Mouse (Mus musculus) hindbrain, embryonic 15.5 days (tissue): ENCODE data around the gene Trp53tg5. TPM values are rescaled to one million over a fixed set of nuclear protein-coding genes. Genes with fewer than 3 reads are reported as not detected.

Experiments used
- ATAC-seq: fragments of 200-750 bp; cut with Nextera tagmentation; 2 replicates; pipeline ENCODE4 v1.8.0; 2017; ENCODE audit warnings: low read depth, moderate number of reproducible peaks, moderate TSS enrichment; ENCODE audit not compliant: low FRiP score
- H3K27ac ChIP-seq: fragments of 300-500 bp; sonication (generic); replicated peaks from 2 replicates; pipeline ENCODE4 v1.5.1; 2015; ENCODE audit warnings: mild to moderate bottlenecking, inconsistent platforms
- H3K27me3 ChIP-seq: fragments of 300-500 bp; sonication (generic); 2 replicates; pipeline ENCODE4 v1.6.1; 2015; ENCODE audit warnings: control low read depth, inconsistent platforms
- H3K36me3 ChIP-seq: fragments of 300-500 bp; sonication (generic); 2 replicates; pipeline ENCODE4 v1.6.1; 2015; ENCODE audit warnings: control low read depth, inconsistent platforms
- H3K4me1 ChIP-seq: fragments of 300-500 bp; sonication (generic); replicated peaks from 2 replicates; pipeline ENCODE4 v1.6.1; 2015; ENCODE audit warnings: control low read depth, inconsistent platforms
- H3K4me2 ChIP-seq: fragments of 300-500 bp; sonication (generic); 2 replicates; pipeline ENCODE4 v1.6.1; 2015; ENCODE audit warnings: moderate library complexity, mild to moderate bottlenecking, inconsistent platforms
- H3K4me3 ChIP-seq: fragments of 300-500 bp; sonication (generic); 2 replicates; pipeline ENCODE4 v1.5.1; 2015; ENCODE audit warnings: mild to moderate bottlenecking, inconsistent platforms
- H3K9ac ChIP-seq: fragments of 300-500 bp; sonication (generic); 2 replicates; pipeline ENCODE4 v1.6.1; 2015; ENCODE audit warnings: inconsistent platforms
- H3K9me3 ChIP-seq: fragments of 300-500 bp; sonication (generic); 2 replicates; pipeline ENCODE4 v1.6.1; 2016; ENCODE audit warnings: control low read depth, inconsistent platforms
- WGBS: fragments of 180-500 bp; shearing (Covaris S2); methylation state at CpG from one replicate; pipeline ENCODE4 v1.1.7; 2015; 5-methylcytosine and 5-hydroxymethylcytosine counted together
- polyA plus RNA-seq: library from polyadenylated mRNA; unstranded; fragments of >200 nt; fragmentation: Nextera tagmentation; extraction: Ambion mirVana; gene quantifications from 2 replicates; pipeline ENCODE4 v1.2.1, GENCODE M21; 2015

Gene Trp53tg5
- polyA plus RNA-seq, 1 experiment from 2014 or later: not detected

DNA sequence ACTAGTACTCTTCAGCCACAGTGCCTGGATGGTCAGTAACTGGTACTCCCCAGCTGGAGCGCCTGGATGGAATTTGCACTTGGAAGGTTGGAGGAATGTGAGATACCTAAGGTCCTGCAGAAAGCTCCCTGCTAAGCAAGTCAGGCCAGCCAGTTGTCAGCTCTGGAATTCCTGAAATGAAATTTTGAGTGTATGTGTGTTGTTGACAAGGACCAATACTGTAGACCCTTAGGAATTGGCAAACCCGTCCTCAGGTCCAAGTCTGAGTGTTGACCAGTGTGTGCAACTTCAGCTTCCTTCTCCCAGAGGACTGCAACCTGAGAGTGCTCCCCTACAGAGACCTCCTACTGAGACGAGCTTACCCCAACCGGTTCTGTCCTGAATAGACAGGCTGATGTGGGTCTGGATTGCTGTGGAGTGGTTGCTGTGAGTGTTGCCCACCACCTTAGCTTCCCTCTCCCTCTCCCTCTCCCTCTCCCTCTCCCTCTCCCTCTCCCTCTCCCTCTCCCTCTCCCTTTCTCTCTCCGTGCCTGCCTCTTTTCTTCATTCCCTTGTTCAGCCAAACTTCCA is 37.2 kb upstream of the Trp53tg5 start:
- no peaks in the 10 kb centered on the region for H3K27me3 ChIP-seq
- no peak overlapping the region for H3K27ac ChIP-seq
- H3K36me3 ChIP-seq: peaks cover 2% of the 10 kb centered on the region; the same call in 1 of the 2 replicates
- no peaks in the 10 kb centered on the region for H3K9me3 ChIP-seq
- no peak overlapping the region for H3K9ac ChIP-seq
- H3K4me2 ChIP-seq: no peak overlapping the region
- 49% methylated on average over 5 of the region's 5 CpGs for WGBS
- ATAC-seq: no peak
- H3K4me3 ChIP-seq: no peak overlapping the region
- no peaks in the 10 kb centered on the region for H3K4me1 ChIP-seq

DNA sequence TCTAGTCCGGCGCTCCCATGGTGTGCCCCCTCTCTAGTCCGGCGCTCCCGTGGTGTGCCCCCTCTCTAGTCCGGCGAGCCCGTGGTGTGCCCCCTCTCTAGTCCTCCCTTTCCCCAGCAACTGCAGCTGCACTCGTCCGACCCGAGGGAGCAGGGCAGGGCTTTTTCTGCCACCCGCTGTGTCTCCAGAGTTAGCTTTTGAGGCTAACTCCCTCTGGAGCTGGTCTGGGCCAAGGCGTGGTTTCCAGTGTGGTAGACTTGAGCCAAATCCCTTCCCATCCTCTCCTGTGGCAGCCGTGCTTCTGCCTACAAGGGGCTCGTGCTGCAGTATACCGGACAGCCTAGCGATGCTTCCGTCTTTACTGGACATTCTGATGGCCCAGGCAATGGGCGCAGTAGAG is 34.3 kb upstream of the Trp53tg5 start:
- 86% methylated on average over 19 of the region's 19 CpGs for WGBS
- Histone ChIP-seq H3K9ac (no peak overlapping the region), H3K4me2 (no peak overlapping the region), H3K4me3 (no peak overlapping the region), H3K36me3 (peaks cover 31% of the 10 kb centered on the region), H3K9me3 (peaks cover 7% of the 10 kb centered on the region; the same call in 1 of the 2 replicates), H3K27me3 (no peaks in the 10 kb centered on the region), H3K27ac (no peak overlapping the region), H3K4me1 (no peaks in the 10 kb centered on the region)
- ATAC-seq: no peak

DNA sequence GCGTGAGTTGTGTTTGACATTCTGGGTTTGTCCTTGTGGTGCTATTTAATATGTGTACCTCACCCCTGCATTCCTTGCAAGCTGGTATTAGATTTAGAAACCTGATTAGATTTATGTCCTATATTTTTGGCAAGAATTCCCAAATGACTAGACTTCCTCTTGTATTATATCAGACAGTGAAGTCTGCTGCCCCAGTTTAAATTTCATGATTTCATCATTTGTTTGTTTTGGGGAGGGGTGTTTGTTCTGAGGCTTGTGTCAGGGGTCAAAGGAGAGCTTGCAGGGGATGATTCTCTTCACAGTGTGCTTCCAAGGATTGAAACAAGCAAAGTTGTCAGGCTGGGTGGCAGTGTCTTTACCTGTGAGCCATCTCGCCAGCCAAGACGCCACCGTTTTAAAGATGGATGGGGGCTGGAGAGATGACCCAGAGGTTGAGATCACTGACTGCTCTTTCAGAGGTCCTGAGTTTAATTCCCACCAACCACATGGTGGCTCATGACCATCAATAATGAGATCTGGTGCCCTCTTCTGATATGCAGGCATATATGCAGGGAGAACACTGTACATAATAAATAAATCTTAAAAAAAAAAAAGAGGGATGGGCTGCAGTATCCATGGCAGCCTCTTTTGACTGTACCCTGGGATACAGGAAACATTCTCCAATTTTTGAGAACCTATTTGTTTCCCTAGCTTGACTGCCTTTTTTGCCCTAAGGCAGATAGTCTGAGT is 32.3 kb upstream of the Trp53tg5 start:
- no peak overlapping the region for H3K27ac ChIP-seq
- H3K27me3 ChIP-seq: no peaks in the 10 kb centered on the region
- H3K4me3 ChIP-seq: no peak overlapping the region
- no peaks in the 10 kb centered on the region for H3K4me1 ChIP-seq
- ATAC-seq: no peak
- H3K36me3 ChIP-seq: peaks cover 49% of the 10 kb centered on the region
- peaks cover 7% of the 10 kb centered on the region; the same call in 1 of the 2 replicates for H3K9me3 ChIP-seq
- no peak overlapping the region for H3K4me2 ChIP-seq
- 93% methylated on average over 4 of the region's 4 CpGs for WGBS
- no peak overlapping the region for H3K9ac ChIP-seq

DNA sequence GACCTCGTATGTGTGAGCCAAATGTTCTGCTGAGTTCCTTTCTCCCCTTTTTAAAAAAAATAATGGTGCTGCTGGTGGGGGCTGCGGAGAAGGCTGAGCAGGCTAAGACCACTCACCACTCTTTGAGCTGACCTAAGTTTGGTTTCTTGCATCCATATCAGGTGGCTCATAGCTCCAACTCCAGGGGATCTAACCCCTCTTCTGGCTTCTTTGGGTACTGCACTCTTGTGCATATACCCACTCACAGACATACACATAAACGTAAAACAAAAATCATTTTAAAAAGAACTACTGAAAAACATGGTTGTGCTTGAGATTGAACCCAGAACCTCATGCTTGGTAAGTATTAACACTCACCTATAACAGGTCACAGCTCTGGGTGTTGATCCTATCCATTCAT is 31.4 kb upstream of the Trp53tg5 start:
- ATAC-seq: no peak
- Histone ChIP-seq H3K9ac (no peak overlapping the region), H3K9me3 (peaks cover 7% of the 10 kb centered on the region; the same call in 1 of the 2 replicates), H3K27me3 (no peaks in the 10 kb centered on the region), H3K36me3 (peaks cover 57% of the 10 kb centered on the region), H3K27ac (no peak overlapping the region), H3K4me1 (no peaks in the 10 kb centered on the region), H3K4me3 (no peak overlapping the region), H3K4me2 (no peak overlapping the region)
- WGBS: 96% methylated on average over 3 of the region's 3 CpGs

DNA sequence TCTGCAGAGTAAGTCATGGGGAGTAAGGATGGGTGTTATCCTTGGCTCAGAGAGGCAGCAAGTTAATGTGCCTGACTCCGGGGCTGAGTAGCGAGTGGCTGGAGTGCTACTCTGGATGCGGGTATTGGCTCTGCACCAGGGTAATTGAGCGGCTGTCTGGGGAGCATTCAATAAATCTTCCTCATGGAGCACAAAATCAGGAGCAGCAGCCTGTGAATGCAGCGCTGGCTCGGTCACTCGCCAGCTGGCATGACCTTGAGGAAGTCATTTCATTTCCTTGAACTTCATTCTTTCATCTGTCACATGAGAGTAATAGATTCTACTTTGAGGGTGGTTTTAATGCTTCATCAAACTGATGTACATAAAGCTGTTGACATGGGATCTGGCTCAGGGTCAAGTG is 27.0 kb upstream of the Trp53tg5 start:
- Histone ChIP-seq H3K9ac (no peak overlapping the region), H3K9me3 (peaks cover 7% of the 10 kb centered on the region; the same call in 1 of the 2 replicates), H3K36me3 (peaks cover 55% of the 10 kb centered on the region), H3K4me1 (peaks cover 23% of the 10 kb centered on the region), H3K27ac (no peak overlapping the region), H3K4me3 (no peak overlapping the region), H3K27me3 (no peaks in the 10 kb centered on the region), H3K4me2 (no peak overlapping the region)
- ATAC-seq: 0 out of 2 replicates have a peak, but pooled peaks have one; percentile 9
- 77% methylated on average over 7 of the region's 7 CpGs for WGBS

DNA sequence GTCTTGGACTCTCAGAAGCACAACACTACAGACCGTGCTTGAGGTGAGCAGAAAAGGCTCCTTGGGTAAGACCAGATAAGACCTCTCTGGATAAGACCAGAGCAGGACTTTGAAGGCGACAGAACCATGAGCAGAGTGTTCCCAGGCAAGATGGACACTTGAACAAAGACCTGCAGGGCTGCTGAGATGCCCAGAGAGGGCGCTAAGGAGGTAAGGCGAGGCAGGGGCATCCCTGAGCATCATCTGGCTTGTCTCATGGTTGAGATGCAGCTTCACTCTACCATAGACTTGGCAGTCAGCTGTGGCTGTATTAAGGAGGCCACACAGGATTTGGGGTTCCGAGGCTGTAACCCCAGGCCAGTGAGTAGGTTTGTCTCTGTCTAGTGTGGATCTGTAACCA is 25.8 kb upstream of the Trp53tg5 start:
- Histone ChIP-seq H3K4me2 (no peak overlapping the region), H3K36me3 (peaks cover 43% of the 10 kb centered on the region), H3K9me3 (peaks cover 6% of the 10 kb centered on the region; the same call in 1 of the 2 replicates), H3K9ac (no peak overlapping the region), H3K27me3 (no peaks in the 10 kb centered on the region), H3K27ac (no peak overlapping the region), H3K4me1 (peaks cover 23% of the 10 kb centered on the region), H3K4me3 (no peak overlapping the region)
- no peak for ATAC-seq
- WGBS: 71% methylated on average over 5 of the region's 5 CpGs

DNA sequence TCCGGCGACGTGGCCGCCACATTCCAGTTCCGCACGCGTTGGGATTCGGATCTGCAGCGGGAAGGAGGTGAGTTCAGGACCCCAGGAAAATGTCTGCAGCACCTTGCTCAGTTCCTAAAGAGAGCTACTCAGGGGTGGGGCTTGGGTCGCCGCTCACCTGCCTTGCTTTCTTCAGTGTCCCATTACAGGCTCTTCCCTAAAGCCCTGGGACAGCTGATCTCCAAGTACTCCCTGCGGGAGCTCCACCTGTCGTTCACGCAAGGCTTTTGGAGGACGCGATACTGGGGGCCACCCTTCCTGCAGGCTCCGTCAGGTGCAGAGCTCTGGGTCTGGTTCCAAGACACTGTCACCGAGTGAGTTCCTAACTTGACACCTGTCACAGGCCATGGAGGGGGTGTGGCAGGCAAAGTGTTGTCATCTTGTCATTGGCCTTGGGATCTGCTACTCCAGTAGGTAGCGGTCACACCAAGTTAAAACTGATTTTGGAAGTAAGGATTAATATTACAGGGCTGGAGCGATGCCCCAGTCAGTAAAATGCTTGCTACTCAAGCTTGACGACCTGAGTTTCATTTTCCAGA is 24.3 kb upstream of the Trp53tg5 start:
- H3K9ac ChIP-seq: peak overlapping the region; percentile 68
- peak overlapping the region; percentile 89 for H3K4me2 ChIP-seq
- 7% methylated on average over 21 of the region's 21 CpGs for WGBS
- H3K36me3 ChIP-seq: peaks cover 28% of the 10 kb centered on the region
- ATAC-seq: peak; percentile 67
- H3K27ac ChIP-seq: peak overlapping the region; percentile 82; the same call in 1 of the 2 replicates
- peak overlapping the region; percentile 58 for H3K4me3 ChIP-seq
- no peaks in the 10 kb centered on the region for H3K9me3 ChIP-seq
- H3K27me3 ChIP-seq: no peaks in the 10 kb centered on the region
- peaks cover 23% of the 10 kb centered on the region for H3K4me1 ChIP-seq

DNA sequence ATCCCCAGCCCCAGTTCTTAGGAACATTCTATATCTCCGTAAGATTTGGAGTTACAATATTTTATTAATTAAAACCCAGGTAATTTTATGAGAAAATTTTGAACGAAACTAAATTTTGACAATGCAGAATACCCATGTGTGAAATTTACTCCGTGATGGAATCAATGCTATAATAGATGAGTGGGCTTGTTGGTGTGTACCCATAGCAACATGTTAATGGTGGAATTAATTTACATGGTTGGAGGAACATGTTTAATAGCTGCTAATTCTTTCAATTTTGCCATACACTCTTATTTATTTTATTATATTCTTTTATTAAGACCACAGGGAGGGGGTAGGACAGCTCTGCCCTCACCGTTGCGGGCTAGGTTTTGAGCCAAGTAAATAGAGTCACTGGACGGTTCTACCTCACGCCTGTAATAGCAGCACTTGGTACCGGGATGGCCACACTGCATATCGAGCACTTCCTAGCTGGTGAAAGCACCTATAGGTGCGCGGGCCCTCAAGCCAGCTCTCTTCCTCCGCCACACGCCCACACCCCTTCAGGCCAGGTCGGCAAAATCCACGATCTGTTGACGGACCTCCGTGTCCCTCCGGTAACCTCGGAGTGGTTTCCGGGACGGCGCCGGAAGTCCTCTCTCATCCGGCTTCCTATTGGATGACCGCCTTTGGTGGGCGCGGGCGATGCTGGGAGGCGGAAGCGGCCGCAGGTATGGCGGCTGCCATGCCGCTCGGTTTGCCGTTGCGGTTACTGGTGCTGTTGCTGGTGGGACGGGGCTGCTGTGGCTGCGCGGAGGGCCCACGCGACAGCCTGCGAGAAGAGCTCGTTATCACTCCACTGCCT is 23.5 kb upstream of the Trp53tg5 start, which contains the start of gene Pigt:
Gene Pigt, plus strand, starts transcription at position 674 of the 844 bp plus-strand sequence.
- no peaks in the 10 kb centered on the region for H3K9me3 ChIP-seq
- peak within 1 kb of the TSS; percentile 89 for H3K4me2 ChIP-seq
- H3K9ac ChIP-seq: peak within 1 kb of the TSS; percentile 68
- no peaks in the 10 kb centered on the region for H3K27me3 ChIP-seq
- ATAC-seq: peak; percentile 94
- peak within 1 kb of the TSS; percentile 58 for H3K4me3 ChIP-seq
- H3K36me3 ChIP-seq: peaks cover 21% of the 10 kb centered on the region
- peak within 1 kb of the TSS; percentile 82 for H3K27ac ChIP-seq
- WGBS: 4% methylated on average over 43 of the region's 43 CpGs
- H3K4me1 ChIP-seq: peaks cover 23% of the 10 kb centered on the region

DNA sequence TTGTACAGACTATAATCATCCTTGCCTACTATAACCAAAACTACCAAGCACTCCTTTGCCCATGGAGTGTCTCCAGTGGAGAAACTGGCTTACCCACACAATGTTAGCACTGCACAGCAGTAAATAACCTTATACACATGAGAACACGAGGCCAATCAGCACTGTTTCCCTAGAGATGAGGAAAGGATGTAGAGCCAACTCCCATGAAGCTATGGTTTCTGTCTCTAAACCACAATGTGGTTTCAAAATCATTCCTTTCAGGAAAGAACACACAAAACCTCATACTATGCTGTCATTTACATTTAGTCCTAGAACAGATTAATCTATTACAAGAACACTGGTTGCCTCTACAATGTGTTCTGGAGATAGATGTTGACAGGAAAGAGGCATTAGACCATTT is 22.8 kb upstream of the Trp53tg5 start:
- Histone ChIP-seq H3K4me3 (peak overlapping the region; percentile 58), H3K4me1 (peaks cover 23% of the 10 kb centered on the region), H3K27ac (no peak overlapping the region), H3K4me2 (peak overlapping the region; percentile 89), H3K9ac (no peak overlapping the region), H3K27me3 (no peaks in the 10 kb centered on the region), H3K36me3 (peaks cover 15% of the 10 kb centered on the region), H3K9me3 (no peaks in the 10 kb centered on the region)
- 59% methylated on average over 1 of the region's 1 CpGs for WGBS
- no peak for ATAC-seq

DNA sequence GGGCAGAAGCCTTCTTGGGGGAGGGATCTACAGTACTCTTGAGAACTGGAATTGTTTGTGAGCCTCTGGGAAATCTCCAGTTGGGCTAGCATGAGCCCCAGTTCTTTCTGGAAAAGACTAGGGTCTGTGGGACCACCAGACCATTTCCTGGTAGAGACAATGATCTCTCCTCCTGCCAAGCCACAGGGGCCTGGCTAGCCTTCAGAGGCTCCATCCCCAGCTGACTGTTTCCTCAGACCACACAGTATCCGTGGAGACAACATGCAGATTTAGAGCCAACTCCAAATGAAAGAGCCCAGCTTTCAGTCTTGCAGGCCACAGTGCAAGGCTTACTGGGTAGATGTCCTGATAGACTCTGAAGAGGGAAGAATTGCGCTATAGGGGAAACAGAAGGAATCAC is 20.6 kb upstream of the Trp53tg5 start:
- ATAC-seq: peak; percentile 49; the same call in 1 of the 2 replicates
- no peak overlapping the region for H3K9ac ChIP-seq
- H3K27ac ChIP-seq: no peak overlapping the region
- H3K27me3 ChIP-seq: no peaks in the 10 kb centered on the region
- H3K36me3 ChIP-seq: peaks cover 14% of the 10 kb centered on the region
- 44% methylated on average over 2 of the region's 2 CpGs for WGBS
- no peak overlapping the region for H3K4me2 ChIP-seq
- H3K4me3 ChIP-seq: no peak overlapping the region
- H3K9me3 ChIP-seq: no peaks in the 10 kb centered on the region
- H3K4me1 ChIP-seq: peaks cover 19% of the 10 kb centered on the region

DNA sequence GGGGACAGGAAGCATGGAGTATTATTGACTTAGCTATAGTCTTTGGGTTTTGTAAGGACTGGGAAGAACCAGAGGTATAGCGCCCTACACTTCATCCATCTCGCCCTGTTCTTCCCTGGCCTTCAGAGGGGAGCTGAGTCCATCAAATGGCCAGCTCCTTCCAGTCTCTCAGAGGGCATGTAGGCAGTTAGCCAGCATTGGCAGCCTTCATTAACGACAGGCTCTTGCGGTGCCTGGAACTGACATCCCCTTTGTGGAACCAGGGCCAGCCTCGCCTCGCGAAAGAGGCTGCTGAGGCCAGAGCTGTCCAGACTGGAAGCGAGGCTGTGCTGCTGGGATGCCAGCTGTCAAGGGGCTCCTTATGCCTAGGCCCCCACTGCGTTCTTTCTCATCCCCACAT is 14.3 kb upstream of the Trp53tg5 start:
- peaks cover 17% of the 10 kb centered on the region for H3K4me1 ChIP-seq
- no peak overlapping the region for H3K9ac ChIP-seq
- H3K36me3 ChIP-seq: peaks cover 16% of the 10 kb centered on the region
- 0 out of 2 replicates have a peak overlapping the region, but pooled peaks have one; percentile 64 for H3K4me3 ChIP-seq
- 54% methylated on average over 9 of the region's 9 CpGs for WGBS
- peak overlapping the region; percentile 98 for H3K4me2 ChIP-seq
- ATAC-seq: no peak
- no peaks in the 10 kb centered on the region for H3K9me3 ChIP-seq
- 0 out of 2 replicates have a peak, but pooled peaks cover 3% of the 10 kb centered on the region for H3K27me3 ChIP-seq
- H3K27ac ChIP-seq: no peak overlapping the region
